Mouse (Mus musculus): Measurements from ENCODE around the gene Dst.

DNA sequence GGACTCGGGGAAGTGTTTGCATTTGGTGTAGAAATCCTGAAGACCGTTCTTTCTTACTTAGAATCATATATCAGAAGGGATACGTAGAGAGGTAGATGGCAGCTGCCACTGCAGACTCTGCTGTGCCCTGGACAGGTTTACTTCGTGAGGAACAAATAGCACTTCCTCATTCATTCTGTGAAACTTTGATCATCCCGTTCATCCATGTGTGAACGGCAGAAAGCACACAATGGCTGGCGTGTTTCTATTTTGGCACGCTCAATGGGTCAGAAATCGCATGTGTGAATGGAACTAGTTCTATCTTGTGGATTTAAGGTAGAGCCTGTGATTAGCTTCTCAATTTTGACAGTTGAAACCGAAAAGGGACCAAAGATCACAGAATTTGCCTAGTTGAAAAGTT is 222.8 kb downstream of the Dst start:
- TF ChIP-seq EP300 (IDR thresholded peaks at IDR 0.05; ENCODE audit: low read depth) (no peak), CTCF (IDR thresholded peaks at IDR 0.05; ENCODE audit: low read depth) (no peak)

Data from liver, embryonic 14.5 days (tissue).